Mouse (Mus musculus) liver, embryonic 15.5 days (tissue): ENCODE measurements around the gene Susd4. TPM values are rescaled to one million over a fixed set of nuclear protein-coding genes. Genes with fewer than 3 reads are reported as not detected.

Experiments
- ATAC-seq: fragments of 200-750 bp; cut with Nextera tagmentation; 2 replicates; pipeline ENCODE4 v1.8.0; 2017; ENCODE audit warnings: moderate number of reproducible peaks, mild to moderate bottlenecking, moderate library complexity; ENCODE audit not compliant: insufficient read depth
- H3K27ac ChIP-seq: fragments of 300-500 bp; sonication (generic); replicated peaks from 2 replicates; pipeline ENCODE4 v1.5.1; 2015; ENCODE audit warnings: mild to moderate bottlenecking, inconsistent platforms
- H3K27me3 ChIP-seq: fragments of 300-500 bp; sonication (generic); 2 replicates; pipeline ENCODE4 v1.6.1; 2015; ENCODE audit warnings: mild to moderate bottlenecking, inconsistent platforms
- H3K36me3 ChIP-seq: fragments of 300-500 bp; sonication (generic); replicated peaks from 2 replicates; pipeline ENCODE4 v1.6.1; 2015; ENCODE audit warnings: moderate library complexity, mild to moderate bottlenecking, inconsistent platforms
- H3K4me1 ChIP-seq: fragments of 300-500 bp; sonication (generic); replicated peaks from 2 replicates; pipeline ENCODE4 v1.6.1; 2015; ENCODE audit warnings: inconsistent platforms
- H3K4me2 ChIP-seq: fragments of 300-500 bp; sonication (generic); 2 replicates; pipeline ENCODE4 v1.6.1; 2015; ENCODE audit warnings: moderate library complexity, mild to moderate bottlenecking, inconsistent platforms
- H3K4me3 ChIP-seq: fragments of 300-500 bp; sonication (generic); replicated peaks from 2 replicates; pipeline ENCODE4 v1.5.1; 2015; ENCODE audit warnings: mild to moderate bottlenecking, inconsistent platforms
- H3K9ac ChIP-seq: fragments of 300-500 bp; sonication (generic); 2 replicates; pipeline ENCODE4 v1.6.1; 2015; ENCODE audit warnings: moderate library complexity, mild to moderate bottlenecking, inconsistent platforms
- H3K9me3 ChIP-seq: fragments of 300-500 bp; sonication (generic); replicated peaks from 2 replicates; pipeline ENCODE4 v1.6.1; 2016; ENCODE audit warnings: inconsistent platforms
- WGBS: fragments of 180-500 bp; shearing (Covaris S2); methylation state at CpG from one replicate; pipeline ENCODE4 v1.1.7; 2015; ENCODE audit warnings: mixed read lengths; ENCODE audit not compliant: insufficient replicate concordance; 5-methylcytosine and 5-hydroxymethylcytosine counted together
- polyA plus RNA-seq: library from polyadenylated mRNA; unstranded; fragments of >200 nt; fragmentation: Nextera tagmentation; extraction: Ambion mirVana; gene quantifications from 2 replicates; pipeline ENCODE4 v1.2.1, GENCODE M21; 2015

Gene Susd4
- polyA plus RNA-seq, 1 experiment from 2014 or later, result 1.1 TPM

GRCm38 (mm10) chr1:182787030-182787429, 23.4 kb downstream of the Susd4 start:
- no peaks in the 10 kb centered on the region for H3K36me3 ChIP-seq
- H3K4me1 ChIP-seq, result no peaks in the 10 kb centered on the region
- no peaks in the 10 kb centered on the region for H3K9me3 ChIP-seq
- no peaks in the 10 kb centered on the region for H3K27me3 ChIP-seq
- no peak overlapping the region for H3K4me3 ChIP-seq
- no peak for ATAC-seq
- H3K9ac ChIP-seq, result no peak overlapping the region
- H3K4me2 ChIP-seq, result no peak overlapping the region
- no peak overlapping the region for H3K27ac ChIP-seq
- WGBS, result 28% methylated on average over 7 of the region's 7 CpGs

GRCm38 (mm10) chr1:182788896-182789295, 25.2 kb downstream of the Susd4 start:
- Histone ChIP-seq H3K4me1 (no peaks in the 10 kb centered on the region), H3K36me3 (no peaks in the 10 kb centered on the region), H3K4me2 (no peak overlapping the region), H3K4me3 (no peak overlapping the region), H3K9me3 (no peaks in the 10 kb centered on the region), H3K27me3 (no peaks in the 10 kb centered on the region), H3K9ac (no peak overlapping the region), H3K27ac (no peak overlapping the region)
- 61% methylated on average over 6 of the region's 6 CpGs for whole genome bisulfite sequencing
- ATAC-seq, result no peak

- H3K36me3 ChIP-seq, result no peaks in the 10 kb centered on the region
- 13% methylated on average over 16 of the region's 16 CpGs for WGBS
- no peak overlapping the region for H3K9ac ChIP-seq
- no peak overlapping the region for H3K4me3 ChIP-seq
- no peaks in the 10 kb centered on the region for H3K27me3 ChIP-seq
- H3K4me1 ChIP-seq, result no peaks in the 10 kb centered on the region
- H3K4me2 ChIP-seq, result no peak overlapping the region
- no peak for ATAC-seq
- no peaks in the 10 kb centered on the region for H3K9me3 ChIP-seq
- H3K27ac ChIP-seq, result no peak overlapping the region
Measured at GRCm38 (mm10) chr1:182792521-182793071, 28.9 kb downstream of the Susd4 start.

- Histone ChIP-seq H3K9ac (no peak overlapping the region), H3K4me1 (no peaks in the 10 kb centered on the region), H3K9me3 (no peaks in the 10 kb centered on the region), H3K27me3 (no peaks in the 10 kb centered on the region), H3K4me2 (no peak overlapping the region), H3K4me3 (no peak overlapping the region), H3K27ac (no peak overlapping the region), H3K36me3 (no peaks in the 10 kb centered on the region)
- 72% methylated on average over 10 of the region's 10 CpGs for WGBS
- no peak for ATAC-seq
Measured at GRCm38 (mm10) chr1:182794221-182794620, 30.6 kb downstream of the Susd4 start.

- 70% methylated on average over 9 of the region's 9 CpGs for WGBS
- Histone ChIP-seq H3K9ac (no peak overlapping the region), H3K4me1 (no peaks in the 10 kb centered on the region), H3K27me3 (no peaks in the 10 kb centered on the region), H3K36me3 (no peaks in the 10 kb centered on the region), H3K4me3 (no peak overlapping the region), H3K9me3 (no peaks in the 10 kb centered on the region), H3K27ac (no peak overlapping the region), H3K4me2 (no peak overlapping the region)
- ATAC-seq, result no peak
Measured at GRCm38 (mm10) chr1:182794628-182795027, 31.0 kb downstream of the Susd4 start.

GRCm38 (mm10) chr1:182797048-182797447, 33.4 kb downstream of the Susd4 start:
- Histone ChIP-seq H3K4me3 (no peak overlapping the region), H3K36me3 (no peaks in the 10 kb centered on the region), H3K27me3 (no peaks in the 10 kb centered on the region), H3K9ac (no peak overlapping the region), H3K27ac (no peak overlapping the region), H3K4me1 (no peaks in the 10 kb centered on the region), H3K9me3 (no peaks in the 10 kb centered on the region), H3K4me2 (no peak overlapping the region)
- ATAC-seq, result no peak
- WGBS, result 70% methylated on average over 14 of the region's 14 CpGs

GRCm38 (mm10) chr1:182801590-182801989, 37.9 kb downstream of the Susd4 start:
- H3K9ac ChIP-seq, result no peak overlapping the region
- 39% methylated on average over 2 of the region's 2 CpGs for WGBS
- H3K27me3 ChIP-seq, result no peaks in the 10 kb centered on the region

GRCm38 (mm10) chr1:182802891-182803290, 39.2 kb downstream of the Susd4 start:
- Histone ChIP-seq H3K9ac (no peak overlapping the region), H3K4me1 (no peaks in the 10 kb centered on the region), H3K4me2 (no peak overlapping the region), H3K9me3 (no peaks in the 10 kb centered on the region), H3K36me3 (no peaks in the 10 kb centered on the region), H3K27me3 (no peaks in the 10 kb centered on the region), H3K27ac (no peak overlapping the region), H3K4me3 (no peak overlapping the region)
- 69% methylated on average over 15 of the region's 15 CpGs for WGBS
- no peak for ATAC-seq

More at GRCm38 (mm10) chr1:182801590-182801989, 37.9 kb downstream of the Susd4 start:
- no peak overlapping the region for H3K4me2 ChIP-seq
- ATAC-seq, result no peak
- H3K36me3 ChIP-seq, result no peaks in the 10 kb centered on the region
- H3K27ac ChIP-seq, result no peak overlapping the region
- H3K4me3 ChIP-seq, result no peak overlapping the region
- H3K4me1 ChIP-seq, result no peaks in the 10 kb centered on the region
- H3K9me3 ChIP-seq, result no peaks in the 10 kb centered on the region

- 56% methylated on average over 7 of the region's 7 CpGs for WGBS
- Histone ChIP-seq H3K27ac (no peak overlapping the region), H3K4me3 (no peak overlapping the region), H3K36me3 (no peaks in the 10 kb centered on the region), H3K4me2 (no peak overlapping the region), H3K9me3 (no peaks in the 10 kb centered on the region), H3K4me1 (no peaks in the 10 kb centered on the region), H3K9ac (no peak overlapping the region), H3K27me3 (no peaks in the 10 kb centered on the region)
- no peak for ATAC-seq
Measured at GRCm38 (mm10) chr1:182813991-182814390, 50.3 kb downstream of the Susd4 start.

GRCm38 (mm10) chr1:182814566-182814965, 50.9 kb downstream of the Susd4 start:
- no peaks in the 10 kb centered on the region for H3K4me1 ChIP-seq
- H3K27ac ChIP-seq, result no peak overlapping the region
- H3K9ac ChIP-seq, result no peak overlapping the region
- no peak overlapping the region for H3K4me3 ChIP-seq
- 56% methylated on average over 6 of the region's 6 CpGs for WGBS
- no peak for ATAC-seq
- no peaks in the 10 kb centered on the region for H3K36me3 ChIP-seq
- H3K9me3 ChIP-seq, result no peaks in the 10 kb centered on the region
- H3K4me2 ChIP-seq, result no peak overlapping the region
- no peaks in the 10 kb centered on the region for H3K27me3 ChIP-seq

- no peak for ATAC-seq
- H3K4me1 ChIP-seq, result no peaks in the 10 kb centered on the region
- 36% methylated on average over 5 of the region's 5 CpGs for WGBS
- no peaks in the 10 kb centered on the region for H3K9me3 ChIP-seq
- no peak overlapping the region for H3K4me2 ChIP-seq
- H3K9ac ChIP-seq, result no peak overlapping the region
- H3K4me3 ChIP-seq, result no peak overlapping the region
- H3K27me3 ChIP-seq, result no peaks in the 10 kb centered on the region
- H3K36me3 ChIP-seq, result no peaks in the 10 kb centered on the region
- no peak overlapping the region for H3K27ac ChIP-seq
Measured at GRCm38 (mm10) chr1:182817106-182817505, 53.4 kb downstream of the Susd4 start.

- Histone ChIP-seq H3K9me3 (no peaks in the 10 kb centered on the region), H3K27ac (no peak overlapping the region), H3K36me3 (no peaks in the 10 kb centered on the region), H3K4me2 (no peak overlapping the region), H3K4me1 (no peaks in the 10 kb centered on the region), H3K27me3 (no peaks in the 10 kb centered on the region), H3K9ac (no peak overlapping the region), H3K4me3 (no peak overlapping the region)
- WGBS, result 19% methylated on average over 6 of the region's 6 CpGs
- ATAC-seq, result no peak
Measured at GRCm38 (mm10) chr1:182817624-182818023, 54.0 kb downstream of the Susd4 start.
